Mouse (Mus musculus): ENCODE measurements at regions not wholly inside any gene's neighbourhood (a gene's known extent, or its start where the extent isn't known, plus 50 kb on each side); places are given as distances from the start of the nearest gene placed in this dataset.

- TF ChIP-seq CTCF (IDR thresholded peaks at IDR 0.05; ENCODE audit: low read depth) = no peak
- H3K36me3 ChIP-seq (ENCODE audit: insufficient read depth) = no peaks in the 10 kb centered on the region
- no peak for ATAC-seq (ENCODE audit: insufficient read depth)
Observed at GRCm38 (mm10) chr5:119971286-119971685, 138.8 kb downstream of the Tbx5 start.

GRCm38 (mm10) chr5:119972802-119973437 is 140.5 kb downstream of the Tbx5 start:
- no peak for TF ChIP-seq CTCF (IDR thresholded peaks at IDR 0.05; ENCODE audit: low read depth)
- 0 out of 2 replicates have a peak, but pooled peaks cover 3% of the 10 kb centered on the region for H3K4me1 ChIP-seq (ENCODE audit: insufficient read depth)
- DNase-seq (peak; percentile 79), ATAC-seq (ENCODE audit: insufficient read depth) (peak; percentile 86)
- no peaks in the 10 kb centered on the region for H3K9me3 ChIP-seq (ENCODE audit: low read depth, low read length)
- H3K4me2 ChIP-seq = peak overlapping the region; percentile 60
- WGBS = 13% methylated on average over 24 of the region's 24 CpGs
- no peak overlapping the region for H3K27ac ChIP-seq (ENCODE audit: low read depth)
- peak overlapping the region; percentile 23 for H3K9ac ChIP-seq
- H3K4me3 ChIP-seq (ENCODE audit: low read depth, low read length) = peak overlapping the region; percentile 27; the same call in 1 of the 2 replicates
- no peaks in the 10 kb centered on the region for H3K36me3 ChIP-seq (ENCODE audit: insufficient read depth)
- no peaks in the 10 kb centered on the region for H3K27me3 ChIP-seq (ENCODE audit: insufficient read depth, low read length)

More at GRCm38 (mm10) chr5:119971286-119971685, 138.8 kb downstream of the Tbx5 start:
- 0 out of 2 replicates have a peak, but pooled peaks cover 3% of the 10 kb centered on the region for H3K4me1 ChIP-seq (ENCODE audit: insufficient read depth)
- H3K27ac ChIP-seq (ENCODE audit: low read depth) = no peak overlapping the region
- H3K4me2 ChIP-seq = no peak overlapping the region
- no peak overlapping the region for H3K4me3 ChIP-seq (ENCODE audit: low read depth, low read length)
- H3K27me3 ChIP-seq (ENCODE audit: insufficient read depth, low read length) = no peaks in the 10 kb centered on the region
- WGBS = 85% methylated on average over 16 of the region's 16 CpGs
- no peaks in the 10 kb centered on the region for H3K9me3 ChIP-seq (ENCODE audit: low read depth, low read length)
- DNase-seq = no peak
- no peak overlapping the region for H3K9ac ChIP-seq

- Histone ChIP-seq H3K9ac (no peak overlapping the region), H3K36me3 (ENCODE audit: insufficient read depth) (no peaks in the 10 kb centered on the region), H3K9me3 (ENCODE audit: low read depth, low read length) (no peaks in the 10 kb centered on the region), H3K4me3 (ENCODE audit: low read depth, low read length) (no peak overlapping the region), H3K27me3 (ENCODE audit: insufficient read depth, low read length) (no peaks in the 10 kb centered on the region), H3K4me2 (peak overlapping the region; percentile 26; the same call in 1 of the 2 replicates), H3K4me1 (ENCODE audit: insufficient read depth) (no peaks in the 10 kb centered on the region), H3K27ac (ENCODE audit: low read depth) (no peak overlapping the region)
- DNase-seq (no peak), ATAC-seq (ENCODE audit: insufficient read depth) (no peak)
- TF ChIP-seq CTCF (IDR thresholded peaks at IDR 0.05; ENCODE audit: low read depth) = no peak
- WGBS = 24% methylated on average over 10 of the region's 10 CpGs
Observed at GRCm38 (mm10) chr5:119978096-119978715, 138.1 kb upstream of the Rbm19 start.

- no peak overlapping the region for H3K4me2 ChIP-seq
- no peaks in the 10 kb centered on the region for H3K9me3 ChIP-seq (ENCODE audit: low read depth, low read length)
- TF ChIP-seq CTCF (IDR thresholded peaks at IDR 0.05; ENCODE audit: low read depth) = no peak
- WGBS = 37% methylated on average over 18 of the region's 18 CpGs
- no peak overlapping the region for H3K9ac ChIP-seq
- DNase-seq = no peak
- no peak overlapping the region for H3K27ac ChIP-seq (ENCODE audit: low read depth)
- H3K36me3 ChIP-seq (ENCODE audit: insufficient read depth) = no peaks in the 10 kb centered on the region
- H3K4me3 ChIP-seq (ENCODE audit: low read depth, low read length) = no peak overlapping the region
- no peaks in the 10 kb centered on the region for H3K4me1 ChIP-seq (ENCODE audit: insufficient read depth)
- no peak for ATAC-seq (ENCODE audit: insufficient read depth)
- H3K27me3 ChIP-seq (ENCODE audit: insufficient read depth, low read length) = no peaks in the 10 kb centered on the region
Observed at GRCm38 (mm10) chr5:119981111-119981807, 135.0 kb upstream of the Rbm19 start.

- ATAC-seq (ENCODE audit: insufficient read depth) (no peak), DNase-seq (no peak)
- Histone ChIP-seq H3K27me3 (ENCODE audit: insufficient read depth, low read length) (no peaks in the 10 kb centered on the region), H3K4me2 (no peak overlapping the region), H3K4me1 (ENCODE audit: insufficient read depth) (no peaks in the 10 kb centered on the region), H3K4me3 (ENCODE audit: low read depth, low read length) (no peak overlapping the region), H3K27ac (ENCODE audit: low read depth) (no peak overlapping the region), H3K9ac (no peak overlapping the region), H3K9me3 (ENCODE audit: low read depth, low read length) (no peaks in the 10 kb centered on the region), H3K36me3 (ENCODE audit: insufficient read depth) (no peaks in the 10 kb centered on the region)
- TF ChIP-seq CTCF (IDR thresholded peaks at IDR 0.05; ENCODE audit: low read depth) = no peak
- 63% methylated on average over 7 of the region's 7 CpGs for WGBS
Observed at GRCm38 (mm10) chr5:119984206-119984605, 132.1 kb upstream of the Rbm19 start.

- Histone ChIP-seq H3K4me2 (no peak overlapping the region), H3K27ac (ENCODE audit: low read depth) (no peak overlapping the region), H3K9ac (no peak overlapping the region), H3K4me3 (ENCODE audit: low read depth, low read length) (no peak overlapping the region), H3K36me3 (ENCODE audit: insufficient read depth) (no peaks in the 10 kb centered on the region), H3K4me1 (ENCODE audit: insufficient read depth) (no peaks in the 10 kb centered on the region), H3K9me3 (ENCODE audit: low read depth, low read length) (no peaks in the 10 kb centered on the region), H3K27me3 (ENCODE audit: insufficient read depth, low read length) (no peaks in the 10 kb centered on the region)
- ATAC-seq (ENCODE audit: insufficient read depth) (no peak), DNase-seq (no peak)
- WGBS = 81% methylated on average over 3 of the region's 3 CpGs
- no peak for TF ChIP-seq CTCF (IDR thresholded peaks at IDR 0.05; ENCODE audit: low read depth)
Observed at GRCm38 (mm10) chr5:119992130-119992529, 124.1 kb upstream of the Rbm19 start.

- TF ChIP-seq CTCF (IDR thresholded peaks at IDR 0.05; ENCODE audit: low read depth) = no peak
- no peak overlapping the region for H3K4me2 ChIP-seq
- no peak overlapping the region for H3K9ac ChIP-seq
- H3K9me3 ChIP-seq (ENCODE audit: low read depth, low read length) = no peaks in the 10 kb centered on the region
- H3K4me3 ChIP-seq (ENCODE audit: low read depth, low read length) = no peak overlapping the region
- ATAC-seq (ENCODE audit: insufficient read depth) = no peak
- no peak overlapping the region for H3K27ac ChIP-seq (ENCODE audit: low read depth)
- H3K36me3 ChIP-seq (ENCODE audit: insufficient read depth) = no peaks in the 10 kb centered on the region
- WGBS = 76% methylated on average over 1 of the region's 1 CpGs
- H3K27me3 ChIP-seq (ENCODE audit: insufficient read depth, low read length) = no peaks in the 10 kb centered on the region
- DNase-seq = no peak
- H3K4me1 ChIP-seq (ENCODE audit: insufficient read depth) = no peaks in the 10 kb centered on the region
Observed at GRCm38 (mm10) chr5:119995726-119996125, 120.5 kb upstream of the Rbm19 start.

All from lung, embryonic 14.5 days (tissue).